Comparison of ENCODE assay signal across 21 mouse cellular contexts in genomic region chr9:29288003-29288704, GRCm38 (mm10).
DNase-seq lines count a peak whose midpoint lies in the region; ATAC-seq and TF ChIP-seq lines count a peak whose summit lies in the region.
"Had no signal": no experiment of that assay in that cellular context is flagged by ENCODE, and none has a peak within 500 bp of the region (broad histone marks: within the 10 kb centered on the region; RNA-seq: fewer than 3 reads in every experiment).

No protein-coding gene starts in this region.

- H3K9me3 ChIP-seq in intestine, embryonic 14.5 days (ENCODE audit: control insufficient read depth, low read length), result no peaks in the 10 kb centered on the region
- no peaks in the 10 kb centered on the region for H3K9me3 ChIP-seq in intestine, postnatal 0 days (ENCODE audit: control insufficient read depth)
- H3K9me3 ChIP-seq in heart, embryonic 13.5 days, result no peaks in the 10 kb centered on the region
- H3K9me3 ChIP-seq in forebrain, embryonic 16.5 days (ENCODE audit: control insufficient read depth, low read length), result no peaks in the 10 kb centered on the region
- H3K9me3 ChIP-seq: embryonic facial prominence, embryonic 10.5 days; liver, embryonic 13.5 days; lung, embryonic 15.5 days; midbrain, embryonic 15.5 days; neural tube, embryonic 12.5 days had no signal

- H3K9ac ChIP-seq in intestine, embryonic 14.5 days (ENCODE audit: low read length), result no peak overlapping the region
- no peak overlapping the region for H3K9ac ChIP-seq in intestine, postnatal 0 days (ENCODE audit: low read depth, low read length)
- H3K9ac ChIP-seq in heart, embryonic 13.5 days, result no peak overlapping the region
- H3K9ac ChIP-seq in forebrain, embryonic 16.5 days (replicated peaks; ENCODE audit: low read depth, low read length), result no peak overlapping the region
- H3K9ac ChIP-seq: liver, embryonic 13.5 days; lung, embryonic 15.5 days; midbrain, embryonic 15.5 days; neural tube, embryonic 12.5 days had no signal

- peaks cover 28% of the 10 kb centered on the region for H3K4me1 ChIP-seq in cerebellum, adult 2 months (ENCODE audit: control insufficient read depth, insufficient read depth, low read length)
- H3K4me1 ChIP-seq in intestine, embryonic 14.5 days (replicated peaks; ENCODE audit: control insufficient read depth, insufficient read depth, low read length), result no peaks in the 10 kb centered on the region
- H3K4me1 ChIP-seq in intestine, postnatal 0 days (replicated peaks; ENCODE audit: control insufficient read depth, insufficient read depth, low read length), result no peaks in the 10 kb centered on the region
- H3K4me1 ChIP-seq in heart, embryonic 13.5 days, result peaks cover 32% of the 10 kb centered on the region
- H3K4me1 ChIP-seq in forebrain, embryonic 16.5 days (replicated peaks; ENCODE audit: control insufficient read depth, insufficient read depth, low read length), result no peaks in the 10 kb centered on the region
- H3K4me1 ChIP-seq: embryonic facial prominence, embryonic 10.5 days; liver, embryonic 13.5 days; neural tube, embryonic 12.5 days had no signal

- no peak for TF ChIP-seq POLR2A in cerebellum, adult 2 months (IDR thresholded peaks at IDR 0.05; ENCODE audit: borderline replicate concordance, insufficient read depth, low read length)

- peak overlapping the region; percentile 76; the same call in 1 of the 2 replicates for H3K27ac ChIP-seq in cerebellum, adult 2 months (ENCODE audit: insufficient read depth, low read length)
- H3K27ac ChIP-seq in intestine, embryonic 14.5 days (ENCODE audit: low read depth), result no peak overlapping the region
- no peak overlapping the region for H3K27ac ChIP-seq in intestine, postnatal 0 days (ENCODE audit: low read depth, low read length)
- H3K27ac ChIP-seq in heart, embryonic 13.5 days (replicated peaks), result peak overlapping the region; percentile 83
- no peak overlapping the region for H3K27ac ChIP-seq in forebrain, embryonic 16.5 days (ENCODE audit: low read length)
- H3K27ac ChIP-seq: embryonic facial prominence, embryonic 10.5 days; kidney, postnatal 0 days; left cerebral cortex, adult 2 months; liver, embryonic 13.5 days; lung, embryonic 15.5 days; macrophage; midbrain, embryonic 15.5 days; neural tube, embryonic 12.5 days had no signal

- TF ChIP-seq CTCF in cerebellum, adult 2 months (IDR thresholded peaks at IDR 0.05; ENCODE audit: borderline replicate concordance, insufficient read depth, low read depth, low read length), result no peak
- TF ChIP-seq CTCF in intestine, postnatal 0 days (IDR thresholded peaks at IDR 0.05; ENCODE audit: low read depth), result no peak

- H3K27me3 ChIP-seq in cerebellum, adult 2 months (ENCODE audit: control insufficient read depth, insufficient read depth, low read length), result no peaks in the 10 kb centered on the region
- no peaks in the 10 kb centered on the region for H3K27me3 ChIP-seq in intestine, embryonic 14.5 days (replicated peaks; ENCODE audit: control insufficient read depth, insufficient read depth, low read length)
- H3K27me3 ChIP-seq in intestine, postnatal 0 days (replicated peaks; ENCODE audit: control insufficient read depth, insufficient read depth, low read length), result no peaks in the 10 kb centered on the region
- no peaks in the 10 kb centered on the region for H3K27me3 ChIP-seq in heart, embryonic 13.5 days (replicated peaks)
- no peaks in the 10 kb centered on the region for H3K27me3 ChIP-seq in forebrain, embryonic 16.5 days (replicated peaks; ENCODE audit: control insufficient read depth, insufficient read depth, low read length)
- H3K27me3 ChIP-seq: liver, embryonic 13.5 days; lung, embryonic 15.5 days; midbrain, embryonic 15.5 days; neural tube, embryonic 12.5 days had no signal

- WGBS in cerebellum, adult 2 months, result 65% methylated on average over 7 of the region's 7 CpGs
- WGBS in intestine, embryonic 14.5 days, result 81% methylated on average over 7 of the region's 7 CpGs
- WGBS in intestine, postnatal 0 days, result 74% methylated on average over 7 of the region's 7 CpGs
- WGBS in heart, embryonic 13.5 days, result 31% methylated on average over 7 of the region's 7 CpGs
- WGBS in forebrain, embryonic 16.5 days, result 85% methylated on average over 7 of the region's 7 CpGs

- DNase-seq in cerebellum, adult 2 months, result peak; percentile 41 to 75
- peak; percentile 25 for DNase-seq in intestine, embryonic 14.5 days (ENCODE audit: low spot score)
- DNase-seq in heart, postnatal 4 days, result peak; percentile 6
- no peak for DNase-seq in thymus, postnatal 4 days
- DNase-seq: adrenal gland, postnatal 14 days; gastrocnemius, postnatal 36 days; kidney, adult 2 months; liver, embryonic 13.5 days; right cerebral cortex, postnatal 25 days; spleen, adult 18-20 months had no signal

- H3K4me2 ChIP-seq in intestine, embryonic 14.5 days (ENCODE audit: low read length), result no peak overlapping the region
- no peak overlapping the region for H3K4me2 ChIP-seq in intestine, postnatal 0 days (replicated peaks; ENCODE audit: low read depth)
- peak overlapping the region; percentile 47 for H3K4me2 ChIP-seq in heart, embryonic 13.5 days
- H3K4me2 ChIP-seq in forebrain, embryonic 16.5 days (ENCODE audit: low read length), result no peak overlapping the region
- H3K4me2 ChIP-seq: liver, embryonic 13.5 days; lung, embryonic 15.5 days; midbrain, embryonic 15.5 days; neural tube, embryonic 12.5 days had no signal

- H3K4me3 ChIP-seq in cerebellum, adult 2 months (replicated peaks; ENCODE audit: insufficient read depth, low read depth, low read length), result no peak overlapping the region
- no peak overlapping the region for H3K4me3 ChIP-seq in intestine, embryonic 14.5 days (ENCODE audit: low read depth, low read length)
- H3K4me3 ChIP-seq in intestine, postnatal 0 days (ENCODE audit: low read depth, low read length), result no peak overlapping the region
- H3K4me3 ChIP-seq in heart, embryonic 13.5 days, result no peak overlapping the region
- H3K4me3 ChIP-seq in forebrain, embryonic 16.5 days (replicated peaks; ENCODE audit: low read length), result no peak overlapping the region
- H3K4me3 ChIP-seq: embryonic facial prominence, embryonic 10.5 days; left cerebral cortex, adult 2 months; liver, embryonic 13.5 days; lung, embryonic 15.5 days; midbrain, embryonic 15.5 days; neural tube, embryonic 12.5 days had no signal

- ATAC-seq in cerebellum, adult (ENCODE audit: insufficient number of reproducible peaks, low FRiP score, low TSS enrichment), result no peak
- ATAC-seq in intestine, embryonic 14.5 days (replicated peaks; ENCODE audit: low FRiP score, low TSS enrichment, low read depth), result no peak
- ATAC-seq in intestine, postnatal 0 days, result no peak
- ATAC-seq in heart, embryonic 13.5 days (ENCODE audit: extremely low read depth, insufficient number of reproducible peaks, low FRiP score, low TSS enrichment), result peak; percentile 54; the same call in 1 of the 2 replicates
- ATAC-seq in forebrain, embryonic 16.5 days, result no peak
- ATAC-seq: midbrain, embryonic 15.5 days had no signal

- no peaks in the 10 kb centered on the region for H3K36me3 ChIP-seq in intestine, embryonic 14.5 days (ENCODE audit: control insufficient read depth, insufficient read depth, low read length)
- no peaks in the 10 kb centered on the region for H3K36me3 ChIP-seq in intestine, postnatal 0 days (ENCODE audit: control insufficient read depth, insufficient read depth)
- H3K36me3 ChIP-seq in heart, embryonic 13.5 days, result no peaks in the 10 kb centered on the region
- H3K36me3 ChIP-seq in forebrain, embryonic 16.5 days (ENCODE audit: control insufficient read depth, insufficient read depth), result no peaks in the 10 kb centered on the region
- H3K36me3 ChIP-seq: embryonic facial prominence, embryonic 10.5 days; liver, embryonic 13.5 days; lung, embryonic 15.5 days; midbrain, embryonic 15.5 days; neural tube, embryonic 12.5 days had no signal

Comparison
In these comparisons a context has a peak if more than half of its experiments do, and no peak if none do; other contexts are left out.
1. H3K27ac ChIP-seq: peak in cerebellum, adult 2 months (single experiment) and heart, embryonic 13.5 days (single experiment); none in intestine, embryonic 14.5 days (single experiment), intestine, postnatal 0 days (single experiment) and forebrain, embryonic 16.5 days (single experiment).